Mouse (Mus musculus) neural tube, embryonic 12.5 days (tissue): Measurements from ENCODE around the gene Als2. TPM values are rescaled to one million over a fixed set of nuclear protein-coding genes. Genes with fewer than 3 reads are reported as not detected.

ENCODE experiments used
- ATAC-seq: fragments of 200-750 bp; cut with Nextera tagmentation; 2 replicates; pipeline ENCODE4 v1.8.0; 2017; ENCODE audit warnings: low read depth, mild to moderate bottlenecking, moderate TSS enrichment, moderate library complexity; ENCODE audit not compliant: low FRiP score
- H3K27ac ChIP-seq: fragments of 300-500 bp; sonication (generic); 2 replicates; pipeline ENCODE4 v1.5.1; 2016
- H3K27me3 ChIP-seq: fragments of 300-500 bp; sonication (generic); replicated peaks from 2 replicates; pipeline ENCODE4 v1.6.1; 2016; ENCODE audit warnings: mild to moderate bottlenecking
- H3K36me3 ChIP-seq: fragments of 300-500 bp; sonication (generic); 2 replicates; pipeline ENCODE4 v1.6.1; 2016; ENCODE audit warnings: mild to moderate bottlenecking
- H3K4me1 ChIP-seq: fragments of 300-500 bp; sonication (generic); 2 replicates; pipeline ENCODE4 v1.6.1; 2016
- H3K4me2 ChIP-seq: fragments of 300-500 bp; sonication (generic); replicated peaks from 2 replicates; pipeline ENCODE4 v1.6.1; 2016; ENCODE audit warnings: mild to moderate bottlenecking
- H3K4me3 ChIP-seq: fragments of 300-500 bp; sonication (generic); 2 replicates; pipeline ENCODE4 v1.5.1; 2016
- H3K9ac ChIP-seq: fragments of 300-500 bp; sonication (generic); 2 replicates; pipeline ENCODE4 v1.6.1; 2016; ENCODE audit warnings: mild to moderate bottlenecking
- H3K9me3 ChIP-seq: fragments of 300-500 bp; sonication (generic); 2 replicates; pipeline ENCODE4 v1.6.1; 2016; ENCODE audit warnings: mild to moderate bottlenecking
- WGBS: fragments of 180-500 bp; shearing (Covaris S2); methylation state at CpG from one replicate; pipeline ENCODE4 v1.1.7; 2016; 5-methylcytosine and 5-hydroxymethylcytosine counted together
- polyA plus RNA-seq: library from polyadenylated mRNA; unstranded; fragments of >200 nt; fragmentation: Nextera tagmentation; extraction: Ambion mirVana; gene quantifications from 2 replicates; pipeline ENCODE4 v1.2.1, GENCODE M21; 2016

Gene Als2
- polyA plus RNA-seq, 1 experiment from 2014 or later, result 18.5 TPM

DNA sequence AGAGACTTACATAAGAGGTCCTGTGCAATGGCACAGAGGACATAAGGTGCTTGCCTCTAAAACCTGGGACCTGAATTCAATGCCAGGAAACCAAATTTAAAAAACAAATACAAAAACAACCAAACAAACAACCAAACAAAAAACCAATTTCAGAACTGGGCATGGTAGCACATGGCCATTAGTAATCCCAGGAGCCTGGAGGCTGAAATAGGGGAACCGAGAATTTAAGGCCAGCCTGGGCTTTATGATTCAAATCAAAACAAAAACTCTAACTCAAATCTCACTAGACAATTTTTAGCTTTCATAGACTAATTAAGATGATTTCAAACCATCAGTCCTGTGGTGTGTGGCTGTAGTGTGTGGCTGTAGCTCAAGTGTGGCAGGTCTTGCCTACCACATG, 32.5 kb downstream of the Als2 start:
- peaks cover 26% of the 10 kb centered on the region for H3K36me3 ChIP-seq
- no peak for ATAC-seq

DNA sequence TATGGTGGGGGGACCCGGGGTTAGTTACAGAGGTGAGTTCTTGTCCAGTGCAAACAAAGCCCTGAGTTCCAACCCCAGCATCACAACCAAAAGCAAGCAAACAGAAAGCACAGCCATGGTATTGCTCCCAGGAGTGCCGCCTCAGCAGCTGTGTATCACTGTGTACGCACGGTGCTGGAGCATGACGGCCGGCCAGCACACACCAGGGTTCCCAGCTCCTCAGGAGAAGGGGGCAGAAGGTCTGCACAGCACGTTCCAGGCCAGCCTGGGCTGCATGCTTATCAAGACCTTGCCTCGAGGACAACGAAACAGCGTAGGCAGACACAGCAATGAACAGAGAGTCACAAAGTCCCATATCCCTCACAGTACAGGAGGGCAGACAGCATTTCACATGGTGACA, 34.7 kb downstream of the Als2 start:
- H3K9me3 ChIP-seq, result no peaks in the 10 kb centered on the region
- H3K9ac ChIP-seq, result no peak overlapping the region
- H3K27me3 ChIP-seq, result no peaks in the 10 kb centered on the region
- no peak for ATAC-seq
- no peaks in the 10 kb centered on the region for H3K4me1 ChIP-seq
- no peak overlapping the region for H3K4me2 ChIP-seq
- no peak overlapping the region for H3K4me3 ChIP-seq
- no peak overlapping the region for H3K27ac ChIP-seq
- H3K36me3 ChIP-seq, result peaks cover 25% of the 10 kb centered on the region
- 82% methylated on average over 10 of the region's 10 CpGs for WGBS

More for the DNA sequence above, 32.5 kb downstream of the Als2 start:
- Histone ChIP-seq H3K27me3 (no peaks in the 10 kb centered on the region), H3K9me3 (no peaks in the 10 kb centered on the region), H3K4me1 (no peaks in the 10 kb centered on the region), H3K27ac (no peak overlapping the region), H3K4me2 (no peak overlapping the region), H3K4me3 (no peak overlapping the region), H3K9ac (no peak overlapping the region)
- 86% methylated on average over 1 of the region's 1 CpGs for WGBS

DNA sequence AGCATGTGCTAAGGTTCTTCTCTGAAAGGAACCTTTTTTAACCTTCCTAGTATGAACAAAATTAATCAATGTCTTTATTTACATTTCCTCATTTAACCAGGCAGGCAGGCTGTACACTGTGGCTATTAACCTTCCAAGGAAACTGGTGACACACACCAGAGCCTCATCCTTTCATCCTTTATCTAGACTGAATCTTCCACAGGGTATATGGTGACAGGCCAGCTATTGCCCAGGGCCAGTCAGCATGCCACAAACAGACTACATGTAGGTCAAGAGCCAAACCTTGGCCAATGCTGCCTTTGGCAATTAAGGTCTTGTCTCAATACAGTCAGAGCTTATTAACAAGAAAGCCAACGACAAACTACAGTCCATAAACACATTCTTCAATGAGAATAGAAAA, 35.5 kb downstream of the Als2 start:
- no peaks in the 10 kb centered on the region for H3K27me3 ChIP-seq
- no peak overlapping the region for H3K4me2 ChIP-seq
- no peak overlapping the region for H3K9ac ChIP-seq
- H3K36me3 ChIP-seq, result peaks cover 25% of the 10 kb centered on the region
- no peak overlapping the region for H3K27ac ChIP-seq
- ATAC-seq, result no peak
- H3K4me1 ChIP-seq, result no peaks in the 10 kb centered on the region
- H3K9me3 ChIP-seq, result no peaks in the 10 kb centered on the region
- no peak overlapping the region for H3K4me3 ChIP-seq
- WGBS, result 79% methylated on average over 1 of the region's 1 CpGs

DNA sequence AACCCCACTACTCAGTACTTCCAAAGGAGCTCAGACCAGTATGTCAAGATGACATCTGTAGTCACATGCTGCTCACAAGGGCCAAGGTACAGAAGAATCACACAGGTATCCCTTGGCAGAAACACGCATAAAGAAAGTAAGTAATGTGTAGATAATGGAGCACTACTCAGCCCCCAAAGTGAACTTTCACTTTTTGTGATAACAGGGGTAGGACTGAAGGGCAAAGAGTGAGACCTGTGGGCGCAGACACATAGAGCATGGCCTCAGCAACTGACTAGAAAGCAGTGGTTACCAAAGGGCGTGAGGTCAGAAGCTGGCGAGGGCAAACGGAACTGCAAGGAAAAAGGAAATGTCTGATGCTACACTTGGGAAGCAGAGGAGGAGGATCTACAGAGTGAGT, 36.1 kb downstream of the Als2 start:
- no peaks in the 10 kb centered on the region for H3K27me3 ChIP-seq
- H3K9ac ChIP-seq, result no peak overlapping the region
- ATAC-seq, result no peak
- H3K27ac ChIP-seq, result no peak overlapping the region
- H3K4me1 ChIP-seq, result no peaks in the 10 kb centered on the region
- no peak overlapping the region for H3K4me2 ChIP-seq
- no peak overlapping the region for H3K4me3 ChIP-seq
- whole genome bisulfite sequencing, result 85% methylated on average over 5 of the region's 5 CpGs
- peaks cover 28% of the 10 kb centered on the region for H3K36me3 ChIP-seq
- no peaks in the 10 kb centered on the region for H3K9me3 ChIP-seq

DNA sequence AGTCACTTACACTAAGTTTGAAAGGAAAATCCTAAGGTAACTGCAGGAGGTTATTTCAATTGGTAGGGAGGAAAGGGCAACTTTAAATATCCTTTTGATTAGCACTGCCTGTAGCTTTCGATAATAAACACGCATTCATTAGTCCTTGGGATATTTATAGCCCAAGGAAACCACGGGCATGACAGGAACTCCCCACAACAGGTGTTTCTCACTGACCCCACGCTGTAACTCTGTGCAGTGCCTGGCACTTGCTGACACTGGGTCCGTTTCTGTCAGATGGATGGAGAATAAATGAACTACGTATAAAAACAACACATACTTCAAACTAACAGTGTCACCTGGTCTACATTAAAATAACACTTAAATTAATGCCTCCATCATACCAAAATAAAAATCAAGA, 42.1 kb downstream of the Als2 start:
- H3K27ac ChIP-seq, result no peak overlapping the region
- peaks cover 29% of the 10 kb centered on the region for H3K36me3 ChIP-seq
- H3K27me3 ChIP-seq, result no peaks in the 10 kb centered on the region
- H3K9ac ChIP-seq, result no peak overlapping the region
- no peak overlapping the region for H3K4me2 ChIP-seq
- H3K4me1 ChIP-seq, result no peaks in the 10 kb centered on the region
- no peak for ATAC-seq
- no peaks in the 10 kb centered on the region for H3K9me3 ChIP-seq
- no peak overlapping the region for H3K4me3 ChIP-seq
- WGBS, result 62% methylated on average over 6 of the region's 6 CpGs

DNA sequence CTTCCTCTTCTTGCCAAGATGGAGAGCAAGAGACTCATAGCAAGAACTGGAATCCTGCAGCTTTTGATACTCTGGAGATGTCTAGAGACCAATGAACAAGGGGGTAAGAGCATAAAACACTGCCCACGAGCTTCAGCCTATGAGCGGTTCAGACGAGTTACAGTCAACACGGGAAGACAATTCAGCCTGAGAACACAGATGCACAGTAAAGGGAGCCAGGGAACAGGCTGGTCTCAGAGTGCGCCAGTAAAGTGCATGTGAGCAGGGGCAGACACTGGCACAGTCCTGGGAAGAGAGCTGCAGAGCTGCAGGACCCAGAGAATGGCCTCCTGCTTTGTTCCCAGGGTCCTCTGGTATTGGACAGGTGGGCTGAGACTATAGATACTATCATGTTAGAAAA, 49.2 kb downstream of the Als2 start:
- no peaks in the 10 kb centered on the region for H3K4me1 ChIP-seq
- H3K4me3 ChIP-seq, result no peak overlapping the region
- no peak overlapping the region for H3K27ac ChIP-seq
- H3K9me3 ChIP-seq, result no peaks in the 10 kb centered on the region
- no peak for ATAC-seq
- no peaks in the 10 kb centered on the region for H3K27me3 ChIP-seq
- no peak overlapping the region for H3K9ac ChIP-seq
- H3K36me3 ChIP-seq, result peaks cover 21% of the 10 kb centered on the region
- 79% methylated on average over 5 of the region's 5 CpGs for WGBS
- H3K4me2 ChIP-seq, result no peak overlapping the region

DNA sequence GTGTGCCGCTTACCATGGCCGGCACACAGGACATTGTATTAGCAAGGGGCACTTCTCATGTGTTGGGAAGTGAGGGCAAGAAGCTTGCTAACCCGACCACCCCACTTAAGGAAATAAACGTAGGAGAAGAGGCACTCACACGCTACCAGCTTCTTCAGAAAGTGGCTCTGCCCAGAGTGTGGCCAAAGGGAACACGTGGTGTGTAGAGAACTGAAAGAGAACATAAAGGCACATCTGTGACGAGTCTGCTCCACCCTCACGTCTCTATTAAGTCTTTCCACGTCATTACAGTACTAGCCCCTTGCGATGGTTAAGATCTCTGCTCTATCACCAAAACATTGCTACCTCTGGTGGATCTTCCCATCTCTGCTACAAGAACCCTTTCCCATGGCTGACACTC, 50.7 kb downstream of the Als2 start:
- no peak for ATAC-seq
- no peak overlapping the region for H3K9ac ChIP-seq
- H3K4me1 ChIP-seq, result no peaks in the 10 kb centered on the region
- H3K27me3 ChIP-seq, result no peaks in the 10 kb centered on the region
- H3K9me3 ChIP-seq, result no peaks in the 10 kb centered on the region
- WGBS, result 89% methylated on average over 10 of the region's 10 CpGs
- no peak overlapping the region for H3K4me3 ChIP-seq
- H3K4me2 ChIP-seq, result no peak overlapping the region
- no peak overlapping the region for H3K27ac ChIP-seq
- H3K36me3 ChIP-seq, result peaks cover 24% of the 10 kb centered on the region

DNA sequence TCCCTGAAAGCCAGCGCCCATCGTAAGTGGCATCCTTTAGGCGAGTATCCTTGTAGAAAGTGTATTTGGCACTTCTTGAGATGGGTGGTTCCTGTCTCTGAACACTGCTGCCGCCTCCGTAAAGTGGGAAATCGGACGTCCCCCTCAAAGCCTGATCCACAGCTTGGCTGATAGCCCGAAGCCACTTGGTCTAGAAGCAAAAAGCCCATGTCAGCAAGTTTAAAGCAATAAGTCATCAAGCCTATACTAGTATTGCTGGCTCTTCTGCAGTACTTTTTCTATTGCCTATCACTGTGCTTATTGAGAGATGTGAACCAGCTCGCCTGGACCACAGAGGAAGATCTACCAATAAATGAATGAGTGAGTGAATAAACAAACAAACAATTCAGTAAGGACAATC, 51.6 kb downstream of the Als2 start:
- WGBS, result 91% methylated on average over 9 of the region's 9 CpGs
- H3K36me3 ChIP-seq, result peaks cover 16% of the 10 kb centered on the region
- H3K4me2 ChIP-seq, result no peak overlapping the region
- no peak for ATAC-seq
- H3K9me3 ChIP-seq, result no peaks in the 10 kb centered on the region
- no peaks in the 10 kb centered on the region for H3K27me3 ChIP-seq
- H3K4me3 ChIP-seq, result no peak overlapping the region
- H3K9ac ChIP-seq, result no peak overlapping the region
- H3K27ac ChIP-seq, result no peak overlapping the region
- H3K4me1 ChIP-seq, result no peaks in the 10 kb centered on the region

DNA sequence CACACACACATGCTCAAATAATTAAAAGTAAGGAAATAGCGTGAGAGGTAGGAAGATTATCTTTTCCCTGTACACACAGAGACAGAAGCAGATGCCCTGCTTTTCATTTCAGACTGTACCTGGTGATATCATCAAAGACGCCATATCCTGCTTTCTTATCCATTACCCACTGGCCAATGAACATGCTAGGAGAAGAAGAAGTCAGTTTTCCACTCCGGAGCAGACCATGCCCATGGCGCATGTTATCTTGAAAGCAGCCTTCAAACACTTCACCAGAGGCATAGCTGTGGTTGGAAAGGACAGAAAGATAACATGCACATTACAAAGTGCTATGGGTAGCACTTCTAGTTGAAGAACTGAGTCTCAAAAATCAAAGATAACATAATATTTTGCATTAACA, 54.0 kb downstream of the Als2 start:
- ATAC-seq, result no peak
- Histone ChIP-seq H3K36me3 (peaks cover 27% of the 10 kb centered on the region), H3K27ac (no peak overlapping the region), H3K9me3 (no peaks in the 10 kb centered on the region), H3K27me3 (no peaks in the 10 kb centered on the region), H3K4me3 (no peak overlapping the region), H3K4me2 (no peak overlapping the region), H3K4me1 (no peaks in the 10 kb centered on the region), H3K9ac (no peak overlapping the region)
- 93% methylated on average over 4 of the region's 4 CpGs for WGBS

DNA sequence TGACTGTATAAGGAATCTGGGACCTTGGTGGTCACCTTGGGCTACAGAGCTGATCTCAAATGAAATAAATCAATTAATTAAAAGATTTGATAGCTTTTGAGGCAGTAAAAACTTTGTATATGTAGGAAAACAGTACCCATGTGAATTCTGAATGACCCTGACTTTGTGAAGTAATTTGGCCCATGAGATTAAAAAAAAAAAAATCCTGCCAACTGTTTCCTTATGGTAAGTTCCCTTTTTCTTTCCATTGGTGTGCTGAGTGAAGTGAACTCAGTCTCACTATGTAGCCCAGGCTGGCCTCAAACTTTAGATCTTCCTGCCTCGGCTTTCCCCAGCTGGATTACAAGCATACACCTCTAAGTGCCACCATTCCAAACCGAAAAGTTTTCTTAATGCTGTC, 54.7 kb downstream of the Als2 start:
- H3K4me3 ChIP-seq, result no peak overlapping the region
- ATAC-seq, result no peak
- H3K36me3 ChIP-seq, result peaks cover 34% of the 10 kb centered on the region
- no peak overlapping the region for H3K27ac ChIP-seq
- no peak overlapping the region for H3K4me2 ChIP-seq
- H3K9ac ChIP-seq, result no peak overlapping the region
- no peaks in the 10 kb centered on the region for H3K27me3 ChIP-seq
- WGBS, result 94% methylated on average over 2 of the region's 2 CpGs
- H3K9me3 ChIP-seq, result no peaks in the 10 kb centered on the region
- no peaks in the 10 kb centered on the region for H3K4me1 ChIP-seq

DNA sequence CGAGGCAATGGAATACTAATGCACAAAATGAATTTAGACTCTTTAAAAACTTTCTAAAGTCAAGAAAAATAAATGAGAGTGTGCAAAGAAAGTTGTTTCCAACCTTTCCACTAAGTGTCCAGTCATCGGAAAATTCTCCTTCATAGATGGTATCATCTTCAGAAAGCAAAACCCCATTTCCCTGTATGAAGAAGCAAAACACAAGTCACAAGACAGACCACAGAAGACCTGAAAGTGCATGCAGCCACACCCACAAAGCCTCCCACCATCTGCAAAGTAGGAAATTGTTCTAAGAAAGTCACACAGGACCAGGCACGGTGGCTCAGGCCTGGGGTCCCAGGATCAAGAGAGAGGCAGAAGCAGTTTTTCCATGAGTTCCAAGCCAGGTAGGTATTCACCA, 57.0 kb downstream of the Als2 start:
- ATAC-seq, result no peak
- no peak overlapping the region for H3K9ac ChIP-seq
- H3K9me3 ChIP-seq, result no peaks in the 10 kb centered on the region
- H3K36me3 ChIP-seq, result peaks cover 43% of the 10 kb centered on the region
- WGBS, result 86% methylated on average over 3 of the region's 3 CpGs
- no peak overlapping the region for H3K4me3 ChIP-seq
- no peaks in the 10 kb centered on the region for H3K27me3 ChIP-seq
- no peaks in the 10 kb centered on the region for H3K4me1 ChIP-seq
- no peak overlapping the region for H3K27ac ChIP-seq
- no peak overlapping the region for H3K4me2 ChIP-seq

DNA sequence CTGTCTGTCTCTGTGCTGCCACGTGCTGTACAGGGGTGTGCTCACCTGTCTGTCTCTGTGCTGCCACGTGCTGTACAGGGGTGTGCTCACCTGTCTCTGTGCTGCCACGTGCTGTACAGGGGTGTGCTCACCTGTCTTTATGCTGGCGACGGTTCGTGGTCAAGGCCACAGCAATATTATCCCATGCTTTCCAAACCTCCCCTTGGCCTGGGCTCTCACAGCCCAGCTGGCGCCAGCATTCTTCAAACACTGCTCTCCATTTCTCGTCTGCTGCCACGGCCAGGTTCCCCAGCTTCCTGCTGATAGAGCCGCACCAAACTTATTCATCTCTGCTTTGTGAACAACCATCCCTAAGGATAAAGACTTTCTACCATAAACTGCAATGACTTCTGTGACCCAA, 58.6 kb downstream of the Als2 start:
- H3K4me1 ChIP-seq, result no peaks in the 10 kb centered on the region
- no peak overlapping the region for H3K4me3 ChIP-seq
- H3K4me2 ChIP-seq, result no peak overlapping the region
- ATAC-seq, result no peak
- 90% methylated on average over 10 of the region's 10 CpGs for WGBS
- H3K9ac ChIP-seq, result no peak overlapping the region
- peaks cover 45% of the 10 kb centered on the region for H3K36me3 ChIP-seq
- H3K27ac ChIP-seq, result no peak overlapping the region
- no peaks in the 10 kb centered on the region for H3K9me3 ChIP-seq
- no peaks in the 10 kb centered on the region for H3K27me3 ChIP-seq

DNA sequence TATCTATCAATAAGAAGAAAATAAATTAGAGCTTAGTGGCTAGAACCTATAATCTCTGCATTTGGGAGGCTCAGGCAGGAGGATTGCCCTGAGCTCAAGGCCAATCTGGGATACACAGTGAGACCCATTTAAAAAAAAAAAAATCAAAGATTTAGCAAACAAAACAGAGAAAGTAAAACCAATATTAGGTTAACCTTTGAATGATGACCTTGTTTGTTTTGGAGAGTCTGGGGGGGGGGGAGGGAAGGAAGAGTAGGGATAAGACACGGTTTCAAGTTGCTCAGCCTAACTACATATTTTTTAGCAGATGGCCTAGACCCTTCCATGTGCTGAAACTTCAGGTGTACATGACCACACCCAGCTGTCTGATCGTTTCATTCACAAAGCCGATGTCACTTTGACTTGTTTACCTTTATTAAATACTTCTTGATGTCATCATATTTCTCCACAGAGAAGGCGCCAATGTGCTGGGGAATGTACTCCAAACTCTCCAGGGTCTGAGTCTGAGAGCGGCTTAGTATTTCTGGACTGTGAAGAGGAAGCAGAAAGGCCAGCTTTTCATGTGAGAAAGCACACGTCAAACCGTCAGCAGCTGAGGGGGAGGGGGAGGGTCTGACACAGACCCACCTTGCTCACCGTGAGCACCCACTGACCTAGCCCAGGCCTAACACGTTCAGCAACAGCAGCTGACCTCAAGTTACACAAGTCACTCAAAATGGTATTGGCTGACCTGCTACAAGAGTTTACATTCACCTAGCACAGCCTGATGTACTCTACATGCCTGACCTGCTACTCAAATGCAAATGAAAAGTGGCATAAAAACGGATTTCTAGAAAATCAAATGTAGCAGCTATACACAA, 62.3 kb downstream of the Als2 start:
- Histone ChIP-seq H3K27ac (no peak overlapping the region), H3K4me3 (no peak overlapping the region), H3K9ac (no peak overlapping the region), H3K9me3 (no peaks in the 10 kb centered on the region), H3K4me1 (no peaks in the 10 kb centered on the region), H3K36me3 (peaks cover 54% of the 10 kb centered on the region), H3K4me2 (no peak overlapping the region), H3K27me3 (no peaks in the 10 kb centered on the region)
- 85% methylated on average over 10 of the region's 10 CpGs for WGBS
- no peak for ATAC-seq
